ENCODE assay signal across 9 mouse cellular contexts in genomic region chr1:173366701-173367355, GRCm38 (mm10). TPM values are rescaled to one million over a fixed set of nuclear protein-coding genes. Genes with fewer than 3 reads are reported as not detected.
DNase-seq lines count a peak whose midpoint lies in the region; ATAC-seq and TF ChIP-seq lines count a peak whose summit lies in the region.
"Had no signal": no experiment of that assay in that cellular context is flagged by ENCODE, and none has a peak within 500 bp of the region (broad histone marks: within the 10 kb centered on the region; RNA-seq: fewer than 3 reads in every experiment).

No protein-coding gene starts in this region.

- ATAC-seq in kidney, embryonic 14.5 days (ENCODE audit: low FRiP score, low TSS enrichment): peak; percentile 1; the same call in 1 of the 2 replicates
- ATAC-seq in hematopoietic stem cell, adult 5-6 weeks (replicated peaks in 1 of 2; ENCODE audit: insufficient read depth in 1 of 2, low FRiP score in 2 of 2, low TSS enrichment in 1 of 2, low read depth in 1 of 2, poor library complexity in 2 of 2, severe bottlenecking in 2 of 2): peak; percentile 18 to 25; a peak in 1 of 4 replicates
- ATAC-seq in limb, embryonic 14.5 days (ENCODE audit: low FRiP score, low read depth): no peak; the same call in 1 of the 2 replicates
- ATAC-seq: Patski had no signal

- H3K4me1 ChIP-seq in kidney, embryonic 14.5 days (ENCODE audit: control insufficient read depth, insufficient read depth, low read length): peaks cover 17% of the 10 kb centered on the region; the same call in 1 of the 2 replicates
- peaks cover 13% of the 10 kb centered on the region for H3K4me1 ChIP-seq in limb, embryonic 14.5 days (ENCODE audit: control insufficient read depth, insufficient read depth, low read length)

- H3K36me3 ChIP-seq in kidney, embryonic 14.5 days (ENCODE audit: control insufficient read depth, insufficient read depth, low read length): no peaks in the 10 kb centered on the region
- no peaks in the 10 kb centered on the region for H3K36me3 ChIP-seq in limb, embryonic 14.5 days (ENCODE audit: control insufficient read depth, insufficient read depth, low read length)

- peaks cover 38% of the 10 kb centered on the region for H3K27me3 ChIP-seq in kidney, embryonic 14.5 days (ENCODE audit: control insufficient read depth, insufficient read depth, low read length)
- H3K27me3 ChIP-seq in limb, embryonic 14.5 days (ENCODE audit: control insufficient read depth, insufficient read depth, low read length): peaks cover 39% of the 10 kb centered on the region

- under 1% methylated on average over 30 of the region's 31 CpGs for WGBS in kidney, embryonic 14.5 days
- WGBS in limb, embryonic 14.5 days: under 1% methylated on average over 26 of the region's 31 CpGs

- no peak for TF ChIP-seq POLR2A in limb, embryonic 14.5 days (IDR thresholded peaks at IDR 0.05; ENCODE audit: borderline replicate concordance, extremely low read depth, insufficient read depth, insufficient read length)

- peak overlapping the region; percentile 53; the same call in 1 of the 2 replicates for H3K9ac ChIP-seq in kidney, embryonic 14.5 days (ENCODE audit: low read depth, low read length)
- peak overlapping the region; percentile 21; the same call in 1 of the 2 replicates for H3K9ac ChIP-seq in limb, embryonic 14.5 days (ENCODE audit: low read depth, low read length, severe bottlenecking)

- peak overlapping the region; percentile 88 for H3K4me2 ChIP-seq in kidney, embryonic 14.5 days (replicated peaks; ENCODE audit: low read depth, low read length)
- H3K4me2 ChIP-seq in limb, embryonic 14.5 days (replicated peaks; ENCODE audit: low read depth, low read length, severe bottlenecking): peak overlapping the region; percentile 76

- DNase-seq in kidney, postnatal 10 days: no peak
- peak; percentile 80 for DNase-seq in cerebellum, adult 9-11 months
- no peak for DNase-seq in limb, embryonic 14.5 days (ENCODE audit: low spot score)
- peak; percentile 67 to 71 for DNase-seq in right cerebral cortex, postnatal 36 days (ENCODE audit: low spot score in 2 of 2)
- no peak for DNase-seq in ovary, adult 18-20 months (ENCODE audit: low spot score)
- no peak for DNase-seq in gastrocnemius, adult 18-20 months (ENCODE audit: low spot score)

- H3K4me3 ChIP-seq in kidney, embryonic 14.5 days (ENCODE audit: low read length): peak overlapping the region; percentile 56
- peak overlapping the region; percentile 43 for H3K4me3 ChIP-seq in limb, embryonic 14.5 days (replicated peaks; ENCODE audit: low read length)

- H3K27ac ChIP-seq in kidney, embryonic 14.5 days (ENCODE audit: low read depth, low read length): no peak overlapping the region
- H3K27ac ChIP-seq in limb, embryonic 14.5 days (replicated peaks; ENCODE audit: low read depth, low read length): no peak overlapping the region

- no peaks in the 10 kb centered on the region for H3K9me3 ChIP-seq in kidney, embryonic 14.5 days (ENCODE audit: control insufficient read depth, low read length)
- no peaks in the 10 kb centered on the region for H3K9me3 ChIP-seq in limb, embryonic 14.5 days (ENCODE audit: control insufficient read depth, low read length)

RNA-seq across cellular contexts. Expression of gene Cadm3, which starts 0.7 kb away (rescaled TPM):
- polyA plus RNA-seq in kidney, embryonic 14.5 days (2014; fragmentation: Nextera tagmentation; extraction: Ambion mirVana): 1.7 and 2.7 TPM in 2 replicates
- 1.8 TPM in 1 of 2 replicates, not detected in the other for total RNA-seq in hematopoietic stem cell, adult 5-6 weeks (2017)
- 4.7 and 6.1 TPM in 2 replicates for polyA plus RNA-seq in limb, embryonic 14.5 days (2012; rRNA removed)
- 2.0 and 2.2 TPM in 2 replicates for polyA plus RNA-seq in limb, embryonic 14.5 days (2014; fragmentation: Nextera tagmentation; extraction: Ambion mirVana)
- 1 to 10 TPM; 7.4 to 7.7 TPM for total RNA-seq in gastrocnemius, adult 18-20 months (2021)
- polyA plus RNA-seq: Patski had no signal

RNA-seq across cellular contexts. Expression of gene Aim2, which starts 16.1 kb away (rescaled TPM):
- polyA plus RNA-seq in kidney, embryonic 14.5 days (2014; fragmentation: Nextera tagmentation; extraction: Ambion mirVana): 2.3 and 3.3 TPM in 2 replicates
- 76.8 and 118 TPM in 2 replicates for total RNA-seq in hematopoietic stem cell, adult 5-6 weeks (2017)
- 1.1 and 1.8 TPM in 2 replicates for polyA plus RNA-seq in limb, embryonic 14.5 days (2012; rRNA removed)
- 0.80 and 1.2 TPM in 2 replicates for polyA plus RNA-seq in limb, embryonic 14.5 days (2014; fragmentation: Nextera tagmentation; extraction: Ambion mirVana)
- under 1 TPM; 0.30 to 0.38 TPM for total RNA-seq in gastrocnemius, adult 18-20 months (2021)

RNA-seq across cellular contexts. Expression of gene Ackr1, which starts 33.3 kb away (rescaled TPM):
- 0.37 and 0.79 TPM in 2 replicates for polyA plus RNA-seq in kidney, embryonic 14.5 days (2014; fragmentation: Nextera tagmentation; extraction: Ambion mirVana)
- not detected in 2 replicates for total RNA-seq in hematopoietic stem cell, adult 5-6 weeks (2017)
- 2.1 and 2.2 TPM in 2 replicates for polyA plus RNA-seq in limb, embryonic 14.5 days (2012; rRNA removed)
- 1.1 TPM in 2 replicates for polyA plus RNA-seq in limb, embryonic 14.5 days (2014; fragmentation: Nextera tagmentation; extraction: Ambion mirVana)
- 1 to 10 TPM; 2.9 to 3.0 TPM for total RNA-seq in gastrocnemius, adult 18-20 months (2021)
- polyA plus RNA-seq: Patski had no signal

Comparison
In these comparisons a context has a peak if more than half of its experiments do, and no peak if none do; other contexts are left out.
1. DNase-seq: peak in cerebellum, adult 9-11 months (single experiment) and right cerebral cortex, postnatal 36 days (2 of 2); none in kidney, postnatal 10 days (single experiment), limb, embryonic 14.5 days (single experiment), ovary, adult 18-20 months (single experiment) and gastrocnemius, adult 18-20 months (single experiment).
2. RNA of gene Aim2, which starts 16.1 kb away (total RNA-seq): 76.8 to 118 TPM in hematopoietic stem cell, adult 5-6 weeks; 0.30 to 0.38 TPM in gastrocnemius, adult 18-20 months; every median in the first group is over 10 times any median in the second.